Mouse (Mus musculus): ENCODE measurements at regions not wholly inside any gene's neighbourhood (a gene's known extent, or its start where the extent isn't known, plus 50 kb on each side); places are given as distances from the start of the nearest gene placed in this dataset.

DNA sequence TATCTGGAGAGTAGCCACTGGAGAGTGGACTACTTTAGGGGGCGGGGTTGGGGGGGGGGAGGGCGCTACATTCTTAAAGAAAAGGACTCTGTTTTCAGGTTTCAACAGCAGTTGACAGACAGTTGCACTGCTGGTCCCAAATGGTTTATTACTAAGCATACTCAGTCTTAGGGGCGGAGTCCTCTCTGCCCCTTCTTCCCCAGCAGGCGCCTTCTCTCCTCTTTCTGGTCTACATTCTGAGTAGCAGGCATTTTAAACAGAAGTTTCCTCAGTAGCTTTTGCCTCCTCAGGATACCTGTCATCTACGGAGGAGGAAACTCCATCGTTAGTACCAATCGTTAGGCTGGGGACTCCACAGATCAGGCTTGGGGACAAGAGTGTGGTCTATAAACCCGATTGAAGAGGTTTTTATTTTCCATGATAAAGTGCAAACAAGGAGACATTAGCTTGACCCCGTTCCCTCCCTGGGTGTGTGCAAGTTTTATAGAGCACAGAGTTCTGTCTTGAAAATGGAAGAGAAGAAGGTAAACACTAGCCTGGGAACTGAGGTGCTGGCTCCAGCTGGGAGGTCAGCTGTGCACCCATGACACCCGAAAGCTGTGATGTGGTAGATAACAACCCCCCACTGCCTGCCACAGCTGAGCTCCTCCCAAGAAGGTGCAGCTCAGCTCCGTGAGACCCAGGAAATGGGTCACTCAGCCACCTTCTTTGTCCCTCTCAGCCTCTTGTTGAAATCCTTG, 107.8 kb downstream of the Btg1 start:
- no peak for DNase-seq (ENCODE audit: low read depth, low spot score)

DNA sequence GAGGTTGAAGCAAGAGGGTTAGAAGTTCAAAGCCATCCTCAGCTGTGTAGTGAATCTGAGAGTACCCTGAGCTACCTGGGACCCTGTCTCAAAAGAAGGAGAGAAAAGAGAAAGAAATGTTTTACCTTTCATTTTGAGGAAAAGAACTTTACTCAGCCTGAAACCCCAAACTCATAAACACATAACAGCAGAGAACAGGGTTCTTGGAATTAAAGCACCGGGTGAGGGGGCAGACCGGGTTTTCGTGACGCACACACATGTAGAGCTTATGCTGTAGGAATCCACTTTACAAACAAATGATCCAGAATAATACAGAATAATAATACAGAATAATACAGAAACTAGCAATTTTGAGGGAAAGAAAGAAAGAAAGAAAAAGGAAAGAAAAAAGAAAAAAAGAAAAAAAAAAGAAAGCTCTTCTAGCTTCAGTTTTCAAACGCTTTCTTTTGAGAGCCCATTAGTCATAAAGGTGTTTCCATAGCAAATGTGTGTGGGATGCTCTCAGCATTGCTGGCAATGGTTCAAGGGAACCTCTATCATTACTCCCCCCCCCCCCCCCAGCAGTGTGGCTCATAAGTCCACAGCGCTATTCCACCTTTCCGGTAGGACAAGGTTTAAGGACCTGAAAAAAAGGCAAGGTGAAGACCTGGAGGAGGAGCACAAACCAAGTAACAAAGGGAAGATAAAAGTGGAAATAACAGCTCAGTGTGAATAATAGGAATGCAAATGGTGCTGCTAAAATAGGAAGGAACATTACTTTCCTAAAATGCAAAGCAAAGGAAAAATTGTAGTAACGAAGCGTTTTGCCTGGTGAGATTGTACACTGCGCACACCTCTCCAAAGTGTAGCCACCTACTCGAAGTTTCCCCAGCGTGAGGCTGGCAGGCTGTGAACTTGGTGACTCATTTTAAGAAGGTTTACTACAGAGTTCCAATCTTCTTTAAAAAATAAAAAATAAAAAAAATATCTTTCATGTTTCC, 110.3 kb downstream of the Btg1 start:
- no peak for DNase-seq (ENCODE audit: low read depth, low spot score)

DNA sequence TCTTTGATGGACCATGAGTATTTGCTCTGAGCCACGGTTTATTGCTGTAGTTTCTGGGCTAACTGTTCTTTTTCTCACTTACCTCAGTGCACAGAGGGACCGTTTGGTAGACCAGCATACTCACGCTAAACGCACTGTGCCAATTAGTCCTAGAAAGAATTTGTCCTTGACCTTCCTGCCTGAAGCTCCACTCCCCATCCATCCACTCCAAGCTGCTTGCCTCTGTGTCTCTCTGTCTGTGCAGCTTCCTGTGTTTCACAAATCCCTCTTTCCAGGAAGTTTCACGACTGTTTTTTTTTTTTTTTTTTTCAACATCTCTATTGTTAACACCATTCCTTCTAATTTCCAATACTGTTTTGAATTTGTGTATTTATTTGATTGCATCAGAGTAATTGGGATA, 116.8 kb downstream of the Btg1 start:
- DNase-seq (ENCODE audit: low read depth, low spot score): no peak

DNA sequence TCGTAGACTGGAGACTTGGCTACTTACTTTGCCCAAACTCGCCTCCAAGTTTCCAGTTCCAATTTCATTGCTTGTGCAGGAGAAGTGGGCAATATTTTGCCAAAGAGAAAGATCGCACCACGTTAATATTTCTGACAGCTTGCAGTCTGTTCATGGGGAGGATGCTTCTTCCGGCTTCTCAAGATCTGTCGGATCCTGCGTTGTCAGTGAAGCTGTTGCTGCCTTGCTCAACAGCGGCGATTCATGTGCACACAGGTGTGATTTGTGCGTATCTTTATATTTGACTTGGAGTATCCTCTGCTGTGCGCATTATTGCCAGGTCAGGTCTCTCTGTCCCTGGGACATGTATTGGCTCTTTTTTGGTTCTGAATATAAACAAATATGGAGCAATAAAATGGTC, 118.3 kb downstream of the Btg1 start:
- DNase-seq (ENCODE audit: low read depth, low spot score): no peak

DNA sequence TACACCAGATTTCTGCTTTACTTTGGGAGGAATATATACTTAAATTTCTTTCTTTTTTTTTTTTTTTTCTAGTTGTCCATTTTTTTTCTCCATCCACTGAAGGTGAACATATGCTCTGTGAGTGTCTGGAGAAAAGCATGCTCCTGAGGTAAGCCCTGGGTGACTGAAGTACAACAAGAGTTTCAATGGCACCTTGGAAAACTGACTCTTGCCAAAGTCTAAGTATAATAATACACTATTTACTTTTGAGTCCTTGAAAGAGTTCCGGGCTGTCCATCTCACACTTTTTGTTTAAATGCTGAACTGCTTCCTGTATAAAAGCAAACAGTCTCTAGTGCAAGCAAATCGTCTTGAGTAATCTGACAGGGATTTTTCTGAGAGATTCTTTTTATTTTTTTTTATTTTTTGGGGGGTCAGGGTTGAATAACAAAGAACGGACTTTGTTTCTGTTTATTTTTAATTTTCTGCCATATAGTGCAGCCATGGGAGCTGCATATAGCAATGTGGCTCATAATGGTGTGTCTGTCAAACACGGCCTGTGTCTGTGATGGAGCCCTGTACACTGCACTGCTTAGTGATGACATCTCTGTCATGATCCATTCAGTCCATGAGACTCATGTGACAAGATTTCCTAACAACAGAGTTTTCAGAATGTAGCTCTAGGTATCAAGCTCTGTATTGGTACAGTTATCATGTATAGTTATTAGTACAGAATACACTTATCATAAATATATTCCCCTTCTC, 119.3 kb downstream of the Btg1 start:
- no peak for DNase-seq (ENCODE audit: low read depth, low spot score)

DNA sequence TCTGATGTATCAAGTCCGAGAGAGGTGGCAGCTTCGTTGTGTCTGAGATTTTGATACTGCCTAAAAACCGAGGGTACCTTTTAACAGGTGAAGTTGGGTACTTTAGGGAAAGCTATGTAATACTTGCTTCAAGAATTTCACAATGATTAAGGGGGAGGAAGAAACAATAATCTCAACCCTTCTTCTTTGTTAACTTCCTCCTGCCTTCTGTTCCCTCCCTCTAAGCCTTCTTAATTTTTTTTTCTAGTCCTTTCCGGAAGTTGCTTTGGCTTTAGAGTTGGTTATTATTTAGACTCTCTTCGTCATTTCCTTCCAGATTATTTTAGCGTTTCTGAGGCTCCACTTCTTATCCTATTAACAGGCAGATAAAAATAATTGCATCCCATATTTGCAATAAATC, 121.2 kb downstream of the Btg1 start:
- no peak for DNase-seq (ENCODE audit: low read depth, low spot score)

DNA sequence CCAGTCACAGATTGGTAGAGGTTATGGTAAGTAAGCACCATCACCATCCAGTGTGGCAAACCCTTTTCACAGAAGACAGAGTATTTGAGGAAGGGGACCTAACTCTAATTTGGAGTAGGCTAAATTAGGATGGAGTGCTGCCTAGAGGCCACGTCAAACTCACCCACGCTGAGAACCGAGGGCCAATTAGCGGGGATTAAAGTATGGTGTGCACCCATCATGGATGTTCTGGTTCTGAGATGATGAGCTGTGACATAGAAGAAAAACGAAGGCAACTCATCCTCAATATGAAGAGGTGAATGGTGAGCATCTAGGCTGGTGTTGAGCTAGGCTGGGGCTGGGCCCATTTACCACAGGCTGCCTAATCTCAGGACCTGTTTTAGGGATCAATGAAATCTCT, 121.8 kb downstream of the Btg1 start:
- no peak for DNase-seq (ENCODE audit: low read depth, low spot score)

DNA sequence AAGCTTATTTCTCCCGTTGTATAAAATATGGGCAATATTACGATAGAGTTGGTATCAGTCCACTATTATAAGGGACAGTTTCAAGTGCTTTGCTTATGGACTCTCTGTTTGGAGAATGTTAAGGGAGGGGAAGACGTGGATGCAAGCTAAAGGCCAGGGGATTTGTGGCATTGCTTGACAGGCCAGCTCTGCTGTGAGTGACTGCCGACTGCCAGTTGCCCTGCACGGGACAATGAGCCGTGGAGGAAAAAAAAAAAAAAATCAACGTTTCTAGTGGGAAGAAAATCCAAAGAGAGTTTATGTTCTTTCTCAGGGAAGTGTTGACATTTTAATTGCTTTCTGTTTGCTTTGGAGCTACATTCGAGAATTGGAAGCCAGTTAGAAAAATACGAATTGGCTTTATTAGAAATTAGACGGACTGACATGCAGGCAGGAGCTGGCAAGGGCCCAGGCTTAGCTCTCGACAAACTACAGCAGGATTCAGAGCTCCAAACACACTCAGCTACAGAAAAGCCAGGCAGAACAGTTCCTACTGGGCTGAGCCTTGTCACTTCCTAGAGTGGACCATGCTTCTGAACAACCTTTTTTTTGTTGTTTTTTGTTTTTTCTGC, 127.5 kb downstream of the Btg1 start:
- no peak for DNase-seq (ENCODE audit: low read depth, low spot score)

DNA sequence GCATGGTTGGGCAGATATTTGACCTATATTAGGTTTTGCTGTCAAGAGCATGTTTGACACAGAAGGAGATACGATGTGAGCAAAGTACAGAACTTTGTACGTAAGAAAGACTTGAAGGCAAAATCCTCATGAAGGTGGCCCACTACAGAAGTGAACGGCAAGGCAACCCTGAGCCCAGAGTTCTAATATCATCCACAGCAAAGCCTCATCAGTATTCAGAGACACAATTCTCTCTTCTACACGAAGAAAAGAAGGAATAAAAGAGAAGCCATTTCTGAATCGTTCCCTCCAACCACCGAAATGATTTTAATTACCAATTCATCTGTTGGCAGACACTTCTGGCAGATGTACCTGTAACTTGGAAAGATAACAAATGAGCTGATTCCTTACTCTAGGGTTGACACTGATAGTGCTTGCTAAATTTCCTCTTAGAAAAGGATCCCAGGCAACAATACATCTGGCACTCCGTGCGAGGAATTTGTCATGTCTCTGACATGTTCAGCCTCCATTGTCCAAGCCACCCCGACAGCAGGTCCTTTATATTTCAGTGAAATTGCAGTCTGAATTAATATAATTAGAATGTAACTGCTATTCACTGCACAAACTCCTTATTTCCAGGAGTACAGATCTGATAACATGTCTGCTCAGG, 130.3 kb downstream of the Btg1 start:
- no peak for DNase-seq (ENCODE audit: low read depth, low spot score)

DNA sequence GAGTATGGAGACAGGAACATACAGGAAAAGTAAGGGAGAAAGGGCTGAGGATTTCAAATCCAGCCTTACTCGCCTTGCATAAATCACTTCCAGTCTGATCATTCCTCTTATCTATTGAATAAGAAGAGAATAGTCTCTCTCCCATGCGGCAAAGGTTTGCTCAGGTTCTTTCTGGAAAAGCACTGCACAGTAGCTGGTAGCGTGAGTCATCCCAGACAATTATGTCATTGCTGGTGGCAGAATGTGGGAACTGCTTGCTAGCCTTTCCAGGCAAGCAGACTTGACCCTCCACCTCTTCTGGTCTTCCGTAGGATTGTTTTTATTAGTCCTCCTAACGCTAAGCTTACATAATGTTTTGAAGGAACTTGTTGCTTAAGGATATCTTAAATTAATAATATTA, 134.1 kb downstream of the Btg1 start:
- DNase-seq (ENCODE audit: low read depth, low spot score): no peak

DNA sequence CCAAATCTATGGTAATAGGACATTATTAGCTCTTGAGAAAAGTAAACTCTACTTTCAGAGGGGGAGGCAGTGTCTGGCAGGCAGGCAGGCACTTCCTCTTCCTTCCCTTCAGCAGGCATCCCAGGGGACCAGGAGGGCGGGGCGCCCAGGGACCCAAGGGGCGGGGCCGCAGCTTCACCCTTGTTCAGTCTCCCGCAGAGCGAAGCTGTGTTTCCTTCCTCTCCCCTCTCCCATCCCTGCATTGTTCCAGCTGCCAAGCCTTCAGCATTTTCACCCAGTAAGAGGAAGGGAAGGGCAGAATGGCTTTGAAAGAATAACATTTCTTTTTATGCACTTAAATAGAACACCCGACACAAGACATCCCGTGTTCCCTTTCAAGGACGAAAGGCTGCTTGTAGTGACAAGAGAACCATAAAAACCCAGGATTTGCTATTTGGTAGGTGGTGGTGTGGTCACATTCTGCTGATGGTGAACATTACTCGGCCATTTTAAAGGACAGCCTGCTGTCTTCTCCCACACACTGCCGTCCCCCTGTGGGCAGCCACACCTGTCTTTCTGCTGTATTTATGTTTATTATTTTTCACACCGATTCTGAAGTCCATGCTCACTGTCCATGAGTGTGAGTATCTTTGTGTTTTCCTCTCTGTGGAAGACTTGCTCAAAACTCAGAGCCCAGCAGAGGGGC, 134.9 kb downstream of the Btg1 start:
- DNase-seq (ENCODE audit: low read depth, low spot score): peak; percentile 49

DNA sequence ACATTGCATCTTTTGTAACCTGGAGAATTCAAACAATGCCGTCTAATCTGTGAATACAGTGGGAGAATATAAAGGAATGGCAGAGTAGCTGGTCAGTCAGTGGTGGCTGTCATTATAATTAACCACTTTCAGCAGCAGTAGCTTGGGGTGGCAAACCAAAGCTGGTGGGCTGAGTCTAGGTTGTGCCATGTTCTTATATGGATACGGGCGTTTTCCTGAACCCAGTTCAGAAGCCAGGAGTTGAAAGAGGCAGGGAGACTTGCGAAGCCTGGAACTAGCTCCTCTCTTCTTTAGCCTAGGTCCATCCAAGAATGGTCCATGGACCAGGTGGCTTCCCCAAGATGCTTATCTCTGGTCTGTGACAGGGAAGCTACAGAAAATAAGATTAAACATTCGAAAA, 135.7 kb downstream of the Btg1 start:
- DNase-seq (ENCODE audit: low read depth, low spot score): no peak

DNA sequence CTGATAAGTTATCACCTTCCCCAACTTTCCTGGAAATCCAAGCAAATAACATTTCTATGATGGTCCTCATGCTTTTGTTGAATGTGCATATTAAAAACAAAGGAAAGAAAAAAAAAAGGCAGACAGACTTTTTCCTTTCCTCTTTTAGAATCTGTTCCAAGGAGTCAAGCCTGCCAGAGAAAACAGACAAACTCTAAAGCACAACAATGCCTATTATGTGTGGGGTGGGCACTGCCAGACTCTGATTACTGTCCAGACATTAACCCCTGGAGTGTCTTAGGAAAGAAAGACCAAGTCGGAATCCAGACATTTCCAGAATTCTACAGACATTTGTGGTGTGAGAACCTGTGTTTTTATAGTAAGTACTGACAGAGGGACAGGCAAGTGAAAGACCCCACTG, 136.7 kb downstream of the Btg1 start:
- DNase-seq (ENCODE audit: low read depth, low spot score): no peak

DNA sequence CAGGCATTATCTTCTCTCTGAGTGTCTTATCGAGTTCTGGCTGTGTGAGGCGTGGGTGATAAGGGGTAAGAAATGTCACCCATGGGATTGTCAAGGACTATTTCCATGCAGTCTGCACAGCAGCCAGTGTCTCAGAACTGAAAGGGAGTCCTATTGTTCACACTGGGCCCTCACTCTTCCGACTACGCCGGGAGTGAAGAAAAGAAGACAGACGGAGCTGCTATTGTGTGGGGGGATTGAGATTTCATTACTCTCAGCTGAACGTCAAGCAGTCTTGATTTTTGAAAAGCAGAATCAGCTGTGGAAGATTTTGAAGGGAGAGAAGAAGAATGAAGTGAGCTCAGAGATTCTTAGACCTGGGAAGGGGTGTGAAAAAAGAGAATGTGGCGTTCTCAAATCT, 138.9 kb downstream of the Btg1 start:
- no peak for DNase-seq (ENCODE audit: low read depth, low spot score)

DNA sequence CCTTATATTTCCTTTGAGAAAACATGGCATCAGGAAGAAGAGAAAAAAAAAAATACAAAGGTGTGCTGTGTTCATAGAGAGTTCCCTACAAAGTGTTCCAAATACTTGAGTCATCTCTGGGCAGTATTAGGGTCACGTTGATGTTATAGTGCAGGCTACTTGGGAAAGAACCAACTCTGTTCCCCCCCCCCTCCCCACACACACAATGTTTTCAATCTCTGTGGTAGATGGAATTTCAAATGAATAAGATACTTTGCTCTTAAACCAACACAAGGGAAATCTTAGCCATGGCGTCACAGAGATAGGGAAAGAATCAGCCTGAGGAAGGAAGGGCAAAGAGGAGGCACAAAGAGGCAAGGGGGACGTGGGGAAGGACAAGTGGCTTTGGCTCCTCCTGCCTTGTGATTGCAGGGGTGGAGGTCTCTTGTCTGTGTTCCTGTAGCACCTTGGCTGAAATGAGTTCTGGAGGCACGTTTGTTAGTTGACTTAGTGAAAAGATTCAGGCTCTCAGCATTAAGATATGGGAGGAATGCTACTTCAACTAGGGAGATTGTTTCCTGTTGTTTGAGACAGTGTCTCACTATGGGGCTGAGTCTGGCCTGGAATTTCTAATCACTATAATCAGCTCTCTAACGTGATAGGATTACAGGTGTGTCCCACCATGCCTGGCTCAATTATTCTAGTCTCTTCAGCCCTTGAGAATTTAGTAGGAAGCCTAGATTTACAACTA, 139.7 kb downstream of the Btg1 start:
- no peak for DNase-seq (ENCODE audit: low read depth, low spot score)

DNA sequence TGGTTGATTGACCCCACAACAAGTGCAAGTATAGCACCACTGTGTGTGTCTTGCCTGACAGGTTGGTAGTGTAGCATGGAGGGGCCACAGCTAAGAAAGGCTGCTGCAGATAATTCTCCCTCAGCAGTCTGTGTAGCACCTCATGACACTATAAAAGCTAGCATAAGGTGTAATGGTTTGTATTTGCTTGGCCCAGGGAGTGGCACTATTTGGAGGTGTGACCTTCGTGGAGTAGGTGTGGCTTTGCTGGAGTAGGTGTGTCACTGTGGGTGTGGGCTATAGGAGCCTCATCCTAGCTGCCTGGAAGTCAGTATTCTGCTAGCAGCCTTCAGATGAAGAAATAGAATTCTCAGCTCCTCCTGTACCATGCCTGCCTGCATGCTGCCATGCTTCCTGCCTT, 140.5 kb downstream of the Btg1 start:
- no peak for DNase-seq (ENCODE audit: low read depth, low spot score)

DNA sequence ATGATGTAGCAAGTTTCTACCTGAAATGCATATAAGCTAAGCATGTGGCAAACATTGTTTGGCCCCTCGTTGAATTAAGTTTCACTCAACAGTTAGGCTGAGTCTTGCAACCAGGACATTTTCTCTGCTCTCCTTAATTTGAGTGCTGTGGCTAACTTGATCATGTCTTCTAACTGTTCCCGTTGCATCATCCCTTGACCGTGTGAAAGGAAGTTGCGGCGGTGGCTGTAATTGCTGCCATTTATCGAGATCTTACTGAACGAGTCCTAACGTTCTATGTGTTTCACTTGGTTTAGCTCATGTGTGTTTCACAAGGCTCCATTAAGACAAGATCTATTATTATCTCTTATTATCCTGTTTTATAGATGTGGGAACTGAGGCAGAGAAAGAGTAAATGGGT, 144.8 kb downstream of the Btg1 start:
- no peak for DNase-seq (ENCODE audit: low read depth, low spot score)

DNA sequence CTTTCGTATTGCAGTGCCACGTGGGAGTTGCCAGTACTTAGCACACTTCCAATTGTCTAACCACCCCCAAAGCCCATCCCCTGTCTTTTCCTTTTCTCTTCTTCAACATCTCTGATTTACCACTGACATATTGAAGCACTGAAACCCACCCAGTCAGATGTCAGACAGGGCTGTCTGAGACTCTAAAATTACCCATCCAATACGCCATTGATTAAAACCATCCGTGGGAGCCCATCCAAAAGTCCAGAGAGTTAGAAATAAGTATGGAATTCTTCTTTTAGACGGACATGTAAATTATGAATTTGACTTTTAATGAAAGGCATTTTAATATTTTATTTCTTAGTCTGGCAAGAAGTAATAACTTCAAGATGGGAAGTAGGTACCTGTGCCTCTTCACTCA, 148.8 kb downstream of the Btg1 start:
- DNase-seq (ENCODE audit: low read depth, low spot score): no peak

DNA sequence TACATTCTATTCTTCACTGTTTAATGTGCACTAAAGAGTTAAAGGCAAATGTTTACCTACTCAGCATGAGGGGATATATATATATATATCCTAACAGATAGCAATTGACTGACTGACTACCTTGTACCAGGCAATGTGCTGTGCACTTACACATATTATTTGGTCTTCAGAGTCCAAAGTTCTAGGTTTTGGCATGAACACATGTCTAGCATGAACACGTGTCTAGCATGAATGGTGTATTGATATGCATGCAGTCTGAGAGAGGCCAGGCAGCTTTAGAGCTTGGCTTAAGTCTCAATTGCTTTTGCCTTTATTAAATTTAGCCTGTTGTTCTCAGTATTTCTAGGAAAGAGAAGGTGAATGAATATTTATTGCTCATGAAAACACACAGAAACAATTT, 161.4 kb downstream of the Btg1 start:
- no peak for DNase-seq (ENCODE audit: low read depth, low spot score)

DNA sequence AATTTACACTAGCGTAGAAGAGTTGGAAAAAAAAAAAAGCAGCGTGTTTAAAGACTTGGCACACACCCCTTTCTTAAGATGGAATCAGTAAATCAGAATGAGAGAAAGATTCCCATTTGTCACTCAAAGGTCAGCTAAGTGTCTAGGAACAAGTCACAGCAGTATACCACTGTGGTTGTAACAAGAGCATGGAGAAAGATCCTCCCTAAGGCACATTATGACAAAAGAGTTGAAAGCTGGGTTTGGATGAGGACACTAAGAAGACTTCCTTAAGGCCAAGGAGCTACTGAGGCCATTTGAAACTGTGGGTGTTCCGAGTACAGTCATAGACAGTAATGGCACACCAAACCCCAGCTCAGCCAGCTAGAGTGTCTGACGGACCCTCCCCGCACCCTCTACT, 167.2 kb downstream of the Btg1 start:
- no peak for DNase-seq (ENCODE audit: low read depth, low spot score)
